Mouse (Mus musculus) cerebellum, postnatal 36 days (tissue): ENCODE data around the gene Nhej1.

Experiments used
- DNase-seq, 2 experiments: peaks; one replicate each; pipeline ENCODE4 v3.0.0; 2021 to 2022; ENCODE audit warnings: mixed read lengths in 2 of 2

Gene Nhej1

DNA sequence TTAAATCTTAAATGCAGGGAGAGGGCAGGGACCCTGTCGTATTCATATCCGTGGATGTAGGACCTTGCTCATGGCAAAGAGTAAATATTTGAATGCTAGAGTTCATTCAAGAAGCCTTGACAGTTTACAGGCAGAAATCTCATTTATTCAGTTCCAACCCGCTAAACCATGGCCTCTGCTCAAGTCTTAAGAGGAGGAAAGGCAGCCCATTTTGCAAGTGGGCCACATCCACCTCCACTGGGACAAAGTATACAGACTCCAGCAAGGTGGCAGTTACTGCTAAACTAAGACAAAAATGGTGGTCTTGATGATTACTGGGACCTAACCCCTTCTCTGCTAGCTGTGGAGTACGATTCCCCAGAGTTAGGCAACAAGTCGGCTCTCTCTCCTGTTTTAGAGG lies 418 bp upstream of the Nhej1 start:
- no peak for DNase-seq

DNA sequence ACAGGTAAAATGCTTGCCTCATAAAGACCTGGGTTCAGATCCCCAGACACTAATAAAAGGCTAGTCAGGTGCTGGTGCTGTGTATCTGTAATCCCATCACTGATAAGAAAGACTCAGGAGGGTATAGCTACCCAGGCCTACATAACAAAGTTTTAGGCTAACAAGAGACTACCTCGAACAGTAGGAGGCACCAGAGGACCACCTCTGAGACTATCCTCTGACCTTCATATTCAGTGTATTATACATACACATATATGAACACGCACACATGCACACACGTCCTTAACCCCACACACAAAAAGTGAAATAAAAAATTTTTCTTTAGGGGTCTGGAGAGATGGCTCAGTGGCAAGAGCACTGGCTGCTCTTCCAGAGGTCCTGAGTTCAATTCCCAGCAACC lies 2.8 kb downstream of the Nhej1 start:
- DNase-seq: no peak

DNA sequence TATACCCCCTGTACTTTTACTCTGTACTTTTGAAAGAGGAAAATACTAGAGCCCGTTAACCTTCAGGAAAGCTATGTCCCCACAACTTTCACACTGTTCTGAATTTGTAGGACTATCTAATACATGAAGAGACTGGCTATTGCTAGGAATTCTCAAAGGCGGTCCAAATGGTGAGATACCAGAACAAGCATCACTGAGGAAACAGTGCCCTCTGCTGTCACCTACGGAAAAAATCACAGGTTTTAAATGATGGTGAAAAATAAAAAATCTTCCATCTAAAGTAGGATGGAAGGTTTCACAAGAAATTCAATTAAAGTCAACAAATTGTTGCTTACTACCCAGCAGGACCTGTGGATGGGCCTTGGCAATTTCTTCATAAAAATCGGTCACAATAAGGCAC lies 72.9 kb downstream of the Nhej1 start:
- peak in 1 of 2 experiments; percentile 28 for DNase-seq

DNA sequence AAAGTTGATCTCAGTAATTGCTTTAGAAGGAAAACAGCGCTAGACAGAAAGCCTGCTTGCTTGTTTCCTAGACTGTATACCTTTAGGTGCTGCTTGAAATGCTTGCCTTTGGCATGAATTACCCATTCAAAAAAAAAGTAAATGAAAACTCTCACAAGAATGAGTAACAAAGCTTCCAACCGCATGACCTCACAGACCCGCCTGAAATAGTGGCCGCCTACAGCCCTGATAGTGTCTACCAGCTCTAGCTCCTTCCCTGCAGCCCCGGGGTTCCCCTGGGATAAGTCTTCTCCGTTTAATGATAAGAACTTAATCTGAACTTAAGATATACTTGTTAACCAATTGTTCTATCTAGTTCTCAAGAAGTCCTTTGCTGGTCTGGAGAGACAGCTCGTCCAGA lies 73.6 kb downstream of the Nhej1 start:
- DNase-seq: no peak

DNA sequence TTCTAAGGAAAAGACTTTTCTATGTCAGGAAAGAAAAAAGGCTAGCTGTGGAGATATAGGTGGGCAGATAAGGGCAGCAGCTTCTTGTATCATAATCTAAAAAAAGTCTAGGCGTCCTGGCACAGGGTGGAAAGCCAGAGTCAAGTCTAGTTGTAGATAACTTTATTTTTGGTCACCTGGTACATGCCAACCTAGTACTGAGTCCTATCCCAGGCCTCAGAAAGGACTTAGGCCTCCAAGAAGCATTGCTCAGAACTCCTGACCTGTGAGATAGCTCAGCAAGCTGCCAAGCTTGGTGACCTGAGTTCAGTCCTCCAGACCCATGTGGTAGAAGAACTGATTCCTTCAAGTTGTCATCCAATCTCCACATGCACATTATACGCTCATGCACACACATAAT lies 76.4 kb downstream of the Nhej1 start:
- DNase-seq: no peak

DNA sequence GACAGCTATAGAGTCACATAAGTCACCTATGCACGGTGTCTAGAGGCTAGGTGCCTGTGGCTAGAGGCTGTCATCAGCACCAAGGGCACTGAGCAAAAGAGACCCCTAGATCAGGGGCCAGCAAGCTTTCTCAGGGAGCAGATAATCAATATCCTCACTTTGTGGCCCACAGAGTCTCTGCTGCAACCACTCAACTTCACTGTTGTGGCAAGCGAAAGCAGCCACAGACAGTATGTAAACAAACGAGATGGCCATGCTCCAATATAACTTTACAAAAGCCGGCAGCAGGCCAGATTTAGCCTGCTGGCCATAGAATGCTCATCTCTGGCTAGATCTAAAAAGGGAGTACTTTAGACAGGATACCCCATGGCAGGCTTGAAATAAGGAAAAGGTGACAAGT lies 77.0 kb downstream of the Nhej1 start:
- no peak for DNase-seq

DNA sequence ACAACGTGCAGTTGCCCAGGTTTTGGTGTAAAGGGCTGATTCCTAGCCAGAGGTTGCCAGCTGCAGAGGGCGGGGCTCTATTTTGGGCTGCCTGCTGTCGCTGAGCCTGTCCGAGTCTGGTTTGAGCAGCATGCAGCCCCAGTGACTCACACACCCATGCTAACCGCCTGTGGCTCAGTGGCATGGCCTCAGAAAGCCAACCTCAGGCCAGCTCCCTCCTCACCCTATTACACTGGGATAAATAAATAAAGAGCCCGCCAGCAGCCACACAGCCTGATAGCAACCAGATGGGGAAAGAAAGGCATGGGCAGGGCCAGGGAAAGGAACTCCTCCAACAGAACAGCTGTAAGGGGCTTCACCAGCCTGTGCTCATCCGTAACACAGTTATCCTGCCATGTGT lies 84.6 kb downstream of the Nhej1 start:
- DNase-seq: no peak

DNA sequence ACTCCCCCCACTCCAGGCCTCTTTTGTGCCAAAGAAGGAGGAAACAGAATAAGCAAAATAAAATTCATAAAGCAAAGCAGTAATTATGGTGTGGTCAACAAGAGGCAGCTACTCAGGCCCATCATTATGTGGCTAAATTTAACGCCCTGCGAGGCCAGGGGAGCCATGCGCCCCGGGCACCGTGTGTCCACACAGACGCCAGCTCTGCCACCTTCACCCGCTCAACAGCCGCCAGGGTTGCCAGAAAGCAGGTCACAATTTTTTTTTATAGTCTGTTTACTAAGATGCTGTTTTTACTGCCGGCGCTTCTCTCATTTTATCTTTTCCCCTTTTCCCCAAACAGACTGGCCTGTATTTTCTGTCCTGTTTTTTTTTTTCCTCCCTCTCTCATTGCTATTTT lies 93.0 kb downstream of the Nhej1 start:
- no peak for DNase-seq

DNA sequence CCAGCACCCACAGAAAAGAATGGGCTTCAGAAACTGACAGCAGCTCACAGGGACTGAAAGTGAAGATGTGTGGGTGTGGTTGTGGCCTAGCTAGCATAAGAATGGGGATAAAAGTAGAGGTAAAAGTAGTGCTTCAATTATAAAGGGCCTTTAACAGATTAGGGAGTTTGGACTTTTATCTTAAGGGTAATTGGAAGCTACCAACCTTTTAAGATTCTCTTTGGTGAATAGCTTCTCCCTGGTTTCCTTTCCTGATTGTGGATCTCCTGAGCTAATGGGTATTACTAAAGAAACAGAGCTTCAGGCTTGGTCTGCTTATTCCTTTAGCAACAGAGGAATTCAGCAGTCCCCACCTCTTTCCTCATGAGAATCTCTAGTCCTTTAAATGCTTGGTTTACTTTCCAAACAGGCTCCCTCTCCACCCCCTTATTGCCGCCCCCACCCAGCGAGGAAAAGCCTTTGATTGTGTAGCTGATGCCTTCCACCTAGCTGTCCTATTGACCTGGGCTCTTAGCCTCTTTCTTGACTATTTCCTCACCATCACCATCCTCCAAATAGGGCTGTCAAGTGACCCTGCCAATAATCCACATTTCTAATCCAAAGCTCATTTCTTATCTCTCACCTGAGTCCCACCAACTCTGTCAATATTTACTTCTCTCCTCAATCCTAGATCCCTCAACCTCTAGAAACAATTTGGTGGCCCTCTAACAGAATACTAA lies 97.8 kb downstream of the Nhej1 start:
- no peak for DNase-seq

DNA sequence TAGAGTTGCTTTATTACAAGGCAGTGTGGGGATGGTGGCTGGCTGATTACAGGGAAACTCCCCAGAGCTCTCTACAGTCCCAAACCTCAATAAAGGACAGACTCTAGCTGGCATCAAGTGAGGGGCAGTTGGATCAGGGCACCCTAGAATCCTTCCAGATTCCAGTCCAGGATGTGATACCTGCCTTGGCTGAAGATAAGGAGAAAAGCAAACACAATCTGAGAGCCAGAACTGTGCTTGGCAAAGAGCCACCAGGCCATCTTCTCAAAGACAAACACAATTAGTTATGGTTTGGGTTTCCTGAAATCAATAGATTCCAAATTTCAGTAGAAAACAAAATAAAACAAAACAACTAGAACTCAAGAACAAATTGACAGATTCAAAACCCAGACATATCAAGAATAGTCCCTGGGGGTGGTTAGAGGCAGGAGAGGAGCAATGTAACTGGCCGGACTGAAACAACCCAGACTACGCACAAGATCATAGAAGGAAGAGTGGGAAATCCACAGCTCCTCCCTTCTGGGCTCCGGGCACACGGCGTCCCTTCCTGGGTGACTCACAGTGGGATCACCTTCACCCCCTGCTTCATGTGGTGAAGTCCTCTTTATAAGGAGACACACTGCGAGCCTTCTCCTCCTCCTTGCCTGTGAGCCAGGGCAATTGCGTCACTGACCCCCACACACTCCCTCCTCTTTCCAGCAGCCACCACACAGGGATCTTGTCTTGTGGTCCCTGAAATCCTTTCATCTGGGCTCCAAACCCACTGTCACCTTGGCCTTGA lies 100.4 kb downstream of the Nhej1 start:
- DNase-seq: peak in 1 of 2 experiments; percentile 7

DNA sequence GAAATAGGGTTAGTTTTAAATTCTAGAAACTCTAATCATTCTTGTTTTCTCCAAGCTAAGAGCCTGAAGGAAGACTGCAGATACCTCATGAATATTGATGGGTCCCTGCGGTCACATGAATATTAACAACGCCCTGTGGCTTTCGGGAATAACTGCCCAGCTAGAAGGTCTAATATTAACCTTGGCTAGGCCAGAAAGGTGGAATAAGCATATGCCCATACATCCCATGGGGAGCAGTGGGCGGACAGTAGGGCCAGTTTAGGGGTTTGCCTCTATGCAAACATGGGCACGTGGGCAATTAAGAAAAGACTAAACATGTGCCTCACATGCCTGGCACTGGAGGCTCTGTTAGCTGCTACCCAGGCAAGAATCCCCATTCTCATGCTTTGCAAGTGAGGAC lies 102.8 kb downstream of the Nhej1 start:
- DNase-seq: no peak

DNA sequence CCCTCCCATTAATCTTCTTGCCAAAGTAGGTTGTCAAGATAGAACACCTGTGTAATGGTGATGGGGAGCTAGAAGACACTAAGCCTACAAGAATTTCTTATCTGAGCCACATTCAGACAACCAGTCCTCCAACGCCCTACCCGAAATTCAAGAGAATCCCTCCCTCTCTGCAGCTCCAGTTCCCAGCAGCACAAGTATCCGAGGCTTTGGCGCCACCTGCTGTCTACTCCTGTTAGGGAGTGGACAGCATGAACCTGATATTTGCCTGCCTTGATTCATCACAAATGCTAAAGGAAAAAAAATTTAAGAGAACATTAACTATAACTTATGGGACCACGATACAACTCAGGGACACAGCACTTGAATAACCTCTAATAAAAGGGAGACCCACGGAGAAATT lies 108.2 kb downstream of the Nhej1 start:
- DNase-seq: peak; percentile 78 to 84

DNA sequence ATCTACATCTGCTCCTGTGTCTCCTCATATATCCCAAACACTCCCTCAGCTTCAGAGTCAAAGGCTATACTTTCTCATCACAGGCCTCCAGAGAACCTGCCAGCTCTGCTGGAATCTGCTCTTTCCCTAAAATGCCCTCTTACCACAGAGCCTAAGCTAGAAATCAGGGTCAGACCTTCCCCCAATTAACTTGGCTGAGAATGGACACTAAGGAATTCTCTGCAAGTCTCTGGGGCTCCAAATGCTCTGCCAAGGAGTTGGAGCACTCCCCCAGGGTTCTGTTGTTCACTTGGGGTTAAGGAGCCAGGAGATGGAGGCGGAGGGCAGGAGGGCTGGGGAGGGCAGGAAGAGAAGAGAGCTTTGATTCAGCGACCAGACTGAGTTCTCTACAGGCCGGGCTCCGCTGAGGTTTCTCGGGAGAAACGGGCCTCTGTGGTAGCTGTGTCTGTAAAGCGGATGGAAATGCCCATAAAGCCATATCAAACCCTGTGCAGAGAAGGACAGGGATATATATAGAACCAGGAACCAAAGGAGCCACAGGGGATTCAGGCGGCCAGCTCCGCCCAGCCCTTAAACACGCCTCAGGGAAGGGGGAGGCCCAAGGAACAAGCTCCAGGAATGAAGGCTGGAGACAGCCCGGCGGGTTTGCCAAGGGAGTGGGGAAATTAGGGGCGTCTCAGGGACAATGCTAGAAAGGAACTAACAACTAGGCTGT lies 109.3 kb downstream of the Nhej1 start:
- DNase-seq: no peak

DNA sequence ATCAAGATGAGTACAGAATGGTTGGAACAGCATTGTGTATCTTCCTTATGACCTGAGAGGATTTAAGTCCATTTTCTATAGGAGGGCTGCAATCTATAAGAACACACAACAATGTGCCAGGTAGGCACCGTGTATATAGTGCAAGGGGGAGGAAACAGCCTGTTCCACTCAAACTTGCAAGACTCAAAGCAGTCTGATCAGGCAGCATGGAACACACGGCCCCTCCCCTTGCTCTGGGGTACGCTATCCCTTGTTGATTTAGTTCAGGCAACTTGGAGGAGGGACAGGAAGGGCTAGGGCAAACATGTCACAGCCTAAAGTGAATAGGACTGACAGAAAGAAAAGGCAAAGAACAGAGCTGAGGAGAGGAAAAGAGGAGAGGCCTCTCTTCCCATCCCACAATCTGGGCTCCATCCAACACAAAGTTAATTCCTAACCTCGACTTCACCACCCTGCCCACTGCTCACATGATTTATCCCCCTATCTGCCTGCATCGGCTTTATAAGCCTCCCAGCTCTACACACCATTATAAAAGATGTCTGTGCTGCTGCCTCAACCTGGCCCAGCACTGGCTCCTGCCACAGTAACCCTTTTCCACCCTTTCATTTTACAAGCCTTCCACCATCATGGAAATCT lies 110.7 kb downstream of the Nhej1 start:
- DNase-seq: no peak

DNA sequence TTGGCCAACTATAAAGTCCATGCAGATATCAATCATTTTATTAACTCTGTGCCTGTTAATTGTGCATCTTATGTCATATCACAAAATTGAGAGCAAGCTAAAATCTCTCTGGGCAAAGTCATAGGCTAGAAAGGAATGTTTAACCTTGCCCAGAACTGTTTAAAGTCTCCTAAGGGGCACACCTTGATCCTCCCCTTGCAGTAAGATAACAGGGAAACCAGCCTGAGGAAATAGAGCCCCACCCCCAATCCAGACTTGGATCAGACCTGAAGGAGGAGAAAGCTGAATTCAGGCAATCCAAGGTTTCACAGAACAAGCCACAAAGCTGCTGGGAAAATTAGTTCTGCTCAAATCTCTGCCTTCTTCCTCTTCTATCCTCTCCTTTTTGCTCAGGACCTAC lies 114.2 kb downstream of the Nhej1 start:
- DNase-seq: no peak

DNA sequence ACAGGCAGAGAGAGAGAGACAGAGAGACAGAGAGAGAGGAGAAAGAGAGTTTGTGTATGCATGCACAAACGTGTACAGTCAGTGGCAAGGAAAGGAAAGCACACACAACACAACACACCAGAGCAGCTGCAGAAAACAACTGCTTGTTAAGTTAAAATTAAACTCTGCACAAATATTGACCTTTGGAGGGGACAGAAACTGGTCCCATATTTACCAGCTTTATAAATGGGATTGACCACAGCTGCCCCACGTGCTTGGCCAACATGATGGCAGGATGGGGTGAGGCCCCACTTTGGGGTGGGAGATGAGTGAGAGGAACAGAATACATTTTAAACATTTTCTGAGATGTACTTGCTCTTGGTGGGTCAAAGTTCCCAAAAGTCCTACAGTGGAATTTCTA lies 114.8 kb downstream of the Nhej1 start:
- DNase-seq: no peak

DNA sequence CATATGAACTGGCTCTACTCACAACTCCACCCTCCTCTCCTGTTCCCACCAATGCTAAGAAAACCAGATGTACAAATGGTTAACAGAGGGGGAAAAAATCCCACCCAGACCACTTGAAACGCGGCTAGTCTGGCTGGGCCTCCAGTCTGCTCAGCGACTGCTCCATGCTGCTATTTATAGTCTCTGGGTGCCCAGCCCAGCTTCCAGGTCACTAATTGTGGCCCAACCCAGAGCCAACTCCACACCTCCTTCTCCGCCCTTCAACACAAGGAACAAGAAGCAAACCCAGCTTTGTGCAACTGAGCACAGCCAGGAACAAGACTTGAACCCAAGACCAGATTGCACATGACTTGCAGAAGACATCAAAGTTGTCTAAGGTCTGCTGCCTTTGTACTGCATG lies 119.0 kb downstream of the Nhej1 start:
- DNase-seq: no peak

DNA sequence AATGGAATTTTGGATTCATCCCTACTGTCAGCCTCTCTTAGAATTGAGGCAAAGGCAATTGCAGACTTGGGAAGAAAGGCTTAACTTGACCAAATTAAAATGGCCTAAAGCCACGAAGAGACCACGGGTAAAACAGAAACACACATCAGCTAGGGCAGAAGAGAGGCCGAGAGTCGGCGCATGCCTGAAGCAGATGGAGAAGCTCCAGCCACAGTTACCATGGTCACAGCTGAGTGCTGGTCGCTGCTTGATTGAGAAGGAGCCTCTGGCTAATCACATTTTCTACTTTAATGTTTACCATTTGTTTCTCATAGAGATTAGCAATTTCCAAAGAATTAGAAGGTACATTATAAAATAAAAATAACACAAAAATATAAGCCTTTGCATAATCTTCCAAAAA lies 123.8 kb downstream of the Nhej1 start:
- no peak for DNase-seq

DNA sequence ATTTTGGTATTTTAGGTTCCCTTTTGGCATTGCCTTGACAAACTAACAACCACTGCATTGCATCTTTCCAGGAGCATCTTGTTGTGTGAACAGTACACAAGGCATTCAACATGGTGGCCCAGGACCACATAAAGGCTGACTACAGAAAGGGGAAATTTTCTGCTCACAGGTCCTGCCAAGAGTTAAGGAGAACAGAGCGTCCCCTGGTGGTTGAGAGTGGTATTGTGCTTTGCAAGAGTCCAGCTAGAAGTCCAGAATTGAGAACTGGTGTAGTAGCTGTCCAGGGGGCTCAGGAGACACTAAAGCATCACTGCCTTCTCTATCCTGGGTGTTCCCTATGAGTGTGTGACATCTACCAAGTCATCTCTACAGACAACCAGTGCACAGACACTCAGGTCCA lies 124.5 kb downstream of the Nhej1 start:
- DNase-seq: peak; percentile 35 to 36

DNA sequence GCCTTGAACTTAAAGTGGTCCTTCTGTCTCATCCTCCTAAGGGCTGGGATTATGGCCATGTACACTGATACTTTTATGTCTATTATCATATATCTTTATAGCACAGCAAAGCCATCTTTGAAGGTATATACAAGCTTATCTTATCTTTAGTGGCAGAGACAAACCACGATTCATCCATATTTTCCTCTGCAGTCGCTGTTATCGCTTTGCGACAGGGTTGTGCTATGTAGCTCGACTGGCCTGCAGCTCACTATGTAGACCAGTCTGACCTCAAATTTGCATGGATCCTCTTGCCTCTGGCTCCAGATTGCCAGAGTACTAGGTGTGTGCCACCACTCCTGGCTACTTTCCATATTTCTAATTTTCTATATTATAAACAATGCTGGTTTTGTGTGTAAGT lies 125.8 kb downstream of the Nhej1 start:
- DNase-seq: no peak

DNA sequence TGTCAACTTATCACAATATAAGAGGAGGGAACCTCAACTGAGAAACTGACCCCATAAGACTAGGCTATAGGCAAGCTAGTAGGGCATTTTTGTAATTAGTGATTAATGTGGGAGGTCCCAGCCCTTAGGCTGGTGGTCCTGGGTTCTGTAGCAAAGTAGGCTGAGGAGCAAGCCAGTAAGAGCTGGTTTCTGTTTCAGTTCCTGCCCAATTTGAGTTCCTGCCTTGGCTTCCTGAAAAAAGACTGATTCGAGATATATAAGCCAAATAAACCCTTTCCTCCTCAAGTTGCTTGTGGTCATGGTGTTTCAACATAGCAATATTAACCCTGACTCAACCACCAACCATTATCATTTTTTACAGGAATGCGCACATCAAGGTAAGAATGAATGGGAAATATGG lies 127.8 kb downstream of the Nhej1 start:
- DNase-seq: no peak

DNA sequence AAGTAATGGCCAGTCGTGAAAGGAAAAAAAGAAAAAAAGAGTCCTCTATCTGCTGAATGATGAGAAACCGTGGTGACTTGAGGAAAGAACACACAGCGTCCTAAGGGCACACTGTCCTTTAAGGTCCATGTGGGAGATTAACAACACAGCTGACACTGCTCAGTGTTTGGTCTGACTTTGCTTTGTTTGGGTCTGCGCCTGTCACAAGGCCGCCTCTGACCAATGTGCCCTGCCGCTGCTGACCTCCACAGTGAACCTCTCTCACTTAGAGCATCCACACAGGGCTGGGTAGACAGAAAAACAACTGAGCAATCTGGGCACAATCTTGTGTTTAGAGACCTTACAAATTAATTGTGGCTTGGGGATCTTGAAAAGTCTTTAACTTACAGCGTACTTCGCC lies 148.0 kb downstream of the Nhej1 start:
- no peak for DNase-seq

DNA sequence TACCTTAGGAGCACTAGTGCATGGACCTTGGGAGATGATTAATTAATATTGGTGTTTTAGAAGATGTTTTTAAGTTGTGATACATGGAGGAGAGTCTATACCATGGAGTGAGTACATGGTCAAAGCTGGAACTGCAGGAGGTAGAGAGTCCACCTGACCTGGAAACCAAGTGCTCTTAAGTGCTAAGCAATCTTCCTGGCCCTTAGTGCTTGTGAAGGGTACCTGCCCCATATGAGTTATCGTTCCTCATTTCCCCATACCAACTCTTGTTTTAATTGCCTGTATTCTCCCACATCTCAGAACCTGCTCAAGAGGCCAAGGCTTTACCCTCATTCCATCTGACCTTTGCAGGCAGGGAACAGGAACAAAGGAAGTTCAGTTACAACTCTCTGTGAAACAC lies 149.1 kb downstream of the Nhej1 start:
- DNase-seq: no peak

DNA sequence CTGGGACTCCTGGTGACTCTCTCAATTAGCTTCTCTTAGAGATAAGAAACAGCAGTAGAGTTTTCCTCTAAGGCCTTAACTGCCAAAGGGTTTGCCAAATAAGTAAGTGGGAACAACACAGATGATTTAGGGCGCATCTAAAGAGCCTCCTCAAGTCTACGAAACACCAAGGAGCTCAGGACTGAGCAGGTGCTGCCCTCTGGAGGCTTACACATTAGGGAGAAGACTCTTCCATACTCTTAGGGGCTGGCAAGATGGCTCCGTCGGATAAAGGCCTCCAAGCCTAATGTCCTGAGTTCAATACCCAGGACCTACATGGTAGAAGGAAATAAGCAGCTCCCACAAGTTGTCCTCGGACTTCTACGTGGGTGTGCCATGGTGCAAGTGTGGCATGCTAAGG lies 151.4 kb downstream of the Nhej1 start:
- no peak for DNase-seq
